Mouse (Mus musculus) layer of hippocampus, postnatal 14 days (tissue): ENCODE measurements around the gene Nupl1. TPM values are rescaled to one million over a fixed set of nuclear protein-coding genes. Genes with fewer than 3 reads are reported as not detected.

ENCODE experiments used
- DNase-seq, 2 experiments: peaks; one replicate each; pipeline ENCODE4 v3.0.0; 2021 to 2022; ENCODE audit warnings: low spot score in 2 of 2, mixed read lengths in 1 of 2
- microRNA-seq, 2 experiments: library from miRNA; unstranded; fragments of <30 nt; microRNA quantifications; one replicate each; pipeline ENCODE4 v1.2.0; 2021
- total RNA-seq, 2 experiments: library from RNA; stranded (reverse); gene quantifications; 2 replicates each; pipeline ENCODE4 v1.2.3; 2021

The Nupl1 gene
- total RNA-seq, 2 experiments from 2014 or later: not detected

DNA sequence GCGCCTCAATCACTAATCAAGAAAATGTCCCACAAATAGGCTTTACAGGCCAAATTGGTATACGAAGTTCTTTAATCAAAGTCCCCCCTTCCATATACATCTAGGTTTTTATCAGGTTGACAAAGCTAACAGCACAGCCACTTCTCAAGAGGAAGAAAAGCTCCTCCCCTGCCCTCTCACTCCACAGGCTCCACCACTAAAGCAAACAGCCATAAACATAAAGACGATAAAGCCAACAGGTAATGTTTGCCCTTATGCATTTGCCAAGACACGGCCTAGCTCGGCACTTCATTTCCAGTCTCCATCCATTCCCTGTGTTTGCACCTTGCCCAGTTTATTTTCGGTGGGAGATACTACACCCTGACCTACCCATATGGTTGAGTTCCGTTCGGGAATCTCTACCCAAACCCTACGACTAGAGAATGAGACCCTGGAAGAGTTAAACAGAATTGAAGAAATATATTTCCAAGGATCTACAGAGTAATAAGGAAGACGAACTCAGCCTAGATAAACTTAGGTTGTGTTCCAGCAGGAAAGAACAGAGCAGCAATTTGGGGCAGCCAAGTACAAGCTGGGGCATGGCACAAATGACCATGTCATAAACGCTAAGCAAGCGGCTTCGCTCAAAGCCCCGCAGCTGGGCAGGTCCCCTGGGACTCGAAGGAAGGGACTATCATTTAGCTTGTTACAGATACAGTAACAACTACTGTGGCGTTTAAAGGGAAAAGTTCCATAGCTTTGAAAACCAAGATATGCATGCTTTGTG, 80.2 kb downstream of the Nupl1 start:
- no peak for DNase-seq

- DNase-seq: no peak
Observed at GRCm38 (mm10) chr14:60163367-60163766, 87.9 kb downstream of the Nupl1 start.

- DNase-seq: no peak
Observed at GRCm38 (mm10) chr14:60152373-60152772, 98.9 kb downstream of the Nupl1 start.

DNA sequence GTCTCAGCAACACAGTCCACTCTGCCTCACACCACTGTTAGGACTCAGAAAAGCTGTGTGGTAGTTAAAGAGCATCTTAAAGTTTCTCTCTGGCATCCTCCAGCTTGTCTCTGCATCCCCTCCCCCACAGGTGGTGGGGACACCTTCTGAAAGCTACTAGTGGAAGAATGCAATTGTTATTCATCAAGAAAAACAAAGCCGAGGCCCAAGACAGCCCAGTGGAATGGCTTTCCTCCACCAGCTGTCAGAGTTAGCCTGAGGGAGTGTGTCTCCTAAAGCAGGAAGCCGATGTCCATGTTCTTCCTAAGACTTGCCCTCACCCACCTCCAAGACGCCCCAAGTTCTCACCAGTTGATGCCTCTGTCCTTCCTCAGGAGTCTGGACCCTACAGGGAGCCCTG, 102.3 kb downstream of the Nupl1 start:
- no peak for DNase-seq

DNA sequence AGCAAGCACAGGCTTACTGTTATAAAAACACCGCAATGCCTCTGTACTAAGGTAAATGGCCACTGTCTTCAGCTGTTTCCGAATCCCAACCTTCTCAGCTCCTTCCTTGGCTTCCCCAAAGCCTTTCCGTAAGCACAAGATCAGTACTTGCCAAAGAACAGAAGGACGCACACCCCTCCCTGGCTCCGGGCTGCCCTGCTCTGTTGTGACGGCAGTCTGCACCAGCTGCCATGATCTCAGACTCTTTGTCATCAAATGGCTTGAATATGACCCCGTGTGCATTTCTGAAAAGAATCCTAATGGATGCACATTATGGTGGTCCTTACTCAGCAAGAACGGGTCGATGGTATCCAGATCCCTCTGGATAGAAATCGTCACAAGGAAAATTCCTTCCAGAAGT, 108.0 kb downstream of the Nupl1 start:
- DNase-seq: no peak

DNA sequence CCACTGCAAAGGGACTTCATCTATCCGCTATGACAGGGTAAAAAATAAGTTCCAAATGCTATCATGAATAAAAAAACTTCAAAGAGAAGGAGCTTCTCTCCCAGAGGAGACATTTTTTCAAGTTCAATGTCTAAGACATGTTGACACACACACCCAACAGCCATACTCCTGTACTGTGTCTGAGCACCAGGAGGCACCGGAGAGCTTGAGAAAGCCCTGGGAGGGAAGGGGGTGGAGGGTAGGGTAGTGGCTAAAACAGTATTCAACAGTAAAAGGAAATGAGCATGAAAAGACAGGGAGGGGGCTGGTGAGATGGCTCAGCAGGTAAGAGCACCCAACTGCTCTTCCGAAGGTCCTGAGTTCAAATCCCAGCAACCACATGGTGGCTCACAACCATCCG, 112.9 kb downstream of the Nupl1 start:
- DNase-seq: no peak

DNA sequence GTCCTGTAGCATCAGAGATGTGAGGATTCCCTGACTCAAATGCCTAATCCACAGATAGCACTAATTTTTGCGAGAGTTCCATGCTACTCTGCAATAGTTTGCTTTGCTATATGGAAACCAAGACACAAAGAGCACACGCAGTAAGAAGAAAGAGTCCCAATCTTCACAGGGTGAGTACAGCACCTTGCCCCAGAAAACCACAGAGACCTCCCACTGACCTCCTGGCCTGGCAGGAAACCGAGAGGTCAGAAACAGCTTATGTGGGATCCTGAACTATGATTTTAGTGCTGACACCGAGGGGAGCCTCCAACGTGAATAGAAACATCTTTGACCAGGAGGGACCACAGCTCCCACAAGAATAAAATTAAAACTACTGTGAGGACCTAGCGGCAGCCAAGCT, 113.4 kb downstream of the Nupl1 start:
- no peak for DNase-seq

DNA sequence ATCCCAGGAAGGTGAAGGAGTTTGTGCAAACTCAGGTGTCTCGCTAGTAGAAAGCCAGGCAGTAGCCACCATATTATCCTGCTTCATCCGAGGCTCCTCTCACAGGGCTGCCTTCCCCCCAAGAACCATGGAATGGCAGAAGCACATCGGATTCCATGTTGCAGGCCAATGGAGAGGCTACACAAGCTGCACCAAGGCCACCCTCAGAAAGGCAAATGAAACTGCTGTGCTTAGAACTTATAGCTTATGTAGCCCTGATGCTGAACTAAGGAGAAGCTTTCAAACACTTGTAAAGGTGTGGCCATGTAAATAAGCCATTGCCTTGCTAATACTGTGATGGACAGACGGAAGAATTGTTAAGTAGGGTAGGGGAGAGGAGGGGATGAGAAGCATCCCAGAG, 115.4 kb downstream of the Nupl1 start:
- DNase-seq: no peak

DNA sequence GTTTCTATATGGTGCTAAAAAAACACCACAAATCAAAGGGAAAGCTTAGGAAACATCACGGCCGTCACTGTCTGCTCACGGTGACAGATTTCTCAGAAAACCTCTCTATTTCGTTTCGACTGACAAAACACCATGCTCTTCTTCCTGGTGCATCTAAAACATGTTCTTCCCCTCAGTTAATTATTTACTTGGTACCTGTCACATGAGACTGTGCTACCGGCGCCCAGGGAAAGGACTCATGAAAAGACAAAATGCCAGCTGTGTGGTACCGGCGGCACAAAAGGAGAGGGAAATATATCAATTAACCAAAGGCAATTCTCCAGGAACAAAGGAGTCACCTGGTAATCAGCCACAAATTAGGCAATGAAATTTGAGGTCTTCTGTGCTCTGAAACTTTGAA, 116.5 kb downstream of the Nupl1 start:
- no peak for DNase-seq

Small RNA genes lying within 50 kb of the gene (microRNA-seq; reads per million reads assigned to microRNA genes)
- gene Mir719: 0 reads per million in 2 experiments

Other genes starting within 250 kb of the Nupl1 start
- 10 to 100 TPM; 51.4 to 61.8 TPM for gene Atp8a2, start 54.3 kb downstream of the Nupl1 start, total RNA-seq
- 10 to 100 TPM; 82.2 to 86.4 TPM for gene Gm49336, start 76 bp upstream of the Nupl1 start, total RNA-seq
- 100 to 1,000 TPM; 102 to 106 TPM for gene Mtmr6, start 13.8 kb upstream of the Nupl1 start, total RNA-seq
- gene Amer2, start 121.8 kb upstream of the Nupl1 start, total RNA-seq: 10 to 100 TPM; 44.0 to 44.2 TPM